Mouse (Mus musculus): ENCODE results near the gene Atp6v1g1.

Gene Atp6v1g1

GRCm38 (mm10) chr4:63544494-63545230 lies at the start of gene Atp6v1g1:
Gene Atp6v1g1 (plus strand): TSS chr4:63544772.
- peak; percentile 96 for DNase-seq (ENCODE audit: low spot score)

GRCm38 (mm10) chr4:63494967-63495914 lies 49.3 kb upstream of the Atp6v1g1 start:
- DNase-seq (ENCODE audit: low spot score), result peak; percentile 56

DNA sequence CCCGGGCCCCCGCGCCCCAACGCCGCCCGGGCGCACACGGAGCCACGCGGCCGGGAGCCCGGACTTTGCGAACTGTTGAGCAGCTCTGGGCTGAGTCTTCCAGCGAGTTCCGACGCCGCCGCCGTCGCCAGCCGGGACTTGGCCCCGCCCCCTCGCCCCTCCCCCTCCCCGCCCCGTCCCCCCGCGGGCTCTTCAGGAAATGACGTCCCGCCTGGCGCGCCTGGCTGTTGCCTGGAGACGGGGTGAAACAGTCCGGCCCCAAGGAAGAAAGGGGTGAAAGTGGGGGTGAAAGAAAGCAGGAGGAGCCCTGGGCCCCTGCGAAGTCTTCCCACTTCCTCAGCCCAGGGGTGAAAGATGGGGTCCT lies 48.7 kb upstream of the Atp6v1g1 start, which contains the start of gene Whrn:
Whrn (minus strand) TSS at position 77 of the 364 bp plus-strand sequence.
- DNase-seq (ENCODE audit: low spot score), result peak; percentile 80

DNA sequence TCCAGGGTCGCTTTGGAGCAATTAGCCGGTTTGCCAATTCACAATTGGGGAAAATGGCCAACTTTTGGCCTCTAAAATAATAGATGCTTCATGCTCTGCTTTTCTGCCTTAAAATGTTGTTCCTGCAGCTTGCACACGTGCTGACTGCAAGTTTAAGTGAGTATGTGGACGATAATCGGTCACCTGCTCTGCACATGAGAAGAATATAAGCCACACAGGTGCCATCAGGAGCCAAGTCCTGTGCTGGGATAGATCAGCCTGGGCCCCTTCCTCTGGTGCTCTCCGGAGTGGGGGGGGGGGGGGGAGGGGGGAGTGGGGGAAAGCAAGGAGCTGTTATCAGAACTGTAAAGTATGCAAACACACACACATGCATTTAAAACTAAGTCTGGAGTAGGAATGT lies 48.3 kb upstream of the Atp6v1g1 start:
- no peak for DNase-seq (ENCODE audit: low spot score)

- no peak for DNase-seq (ENCODE audit: low spot score)
These were observed 46.2 kb upstream of the Atp6v1g1 start for GRCm38 (mm10) chr4:63498346-63498745.

GRCm38 (mm10) chr4:63501050-63501449 lies 43.5 kb upstream of the Atp6v1g1 start:
- DNase-seq (ENCODE audit: low spot score), result no peak

GRCm38 (mm10) chr4:63503949-63504348 lies 40.6 kb upstream of the Atp6v1g1 start:
- DNase-seq (ENCODE audit: low spot score), result no peak

GRCm38 (mm10) chr4:63507478-63507877 lies 37.1 kb upstream of the Atp6v1g1 start:
- no peak for DNase-seq (ENCODE audit: low spot score)

DNA sequence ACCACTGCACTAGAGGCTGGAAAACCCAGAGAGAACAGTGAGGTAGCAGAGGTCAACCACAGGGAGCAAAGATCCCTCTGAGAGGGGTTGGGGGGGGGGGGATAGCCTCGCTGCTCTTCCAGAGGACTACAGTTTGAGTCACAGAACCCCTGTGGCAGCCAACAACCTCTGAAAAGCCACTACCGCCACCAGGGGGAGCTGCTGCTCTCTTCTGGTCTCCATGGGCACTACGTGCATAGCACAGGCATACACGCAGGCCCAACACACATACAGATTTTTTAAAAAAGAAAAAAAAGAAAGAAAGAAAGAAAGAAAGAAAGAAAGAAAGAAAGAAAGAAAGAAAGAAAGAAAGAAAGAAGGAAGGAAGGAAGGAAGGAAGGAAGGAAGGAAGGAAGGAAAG lies 36.3 kb upstream of the Atp6v1g1 start:
- peak; percentile 33 for DNase-seq (ENCODE audit: low spot score)

DNA sequence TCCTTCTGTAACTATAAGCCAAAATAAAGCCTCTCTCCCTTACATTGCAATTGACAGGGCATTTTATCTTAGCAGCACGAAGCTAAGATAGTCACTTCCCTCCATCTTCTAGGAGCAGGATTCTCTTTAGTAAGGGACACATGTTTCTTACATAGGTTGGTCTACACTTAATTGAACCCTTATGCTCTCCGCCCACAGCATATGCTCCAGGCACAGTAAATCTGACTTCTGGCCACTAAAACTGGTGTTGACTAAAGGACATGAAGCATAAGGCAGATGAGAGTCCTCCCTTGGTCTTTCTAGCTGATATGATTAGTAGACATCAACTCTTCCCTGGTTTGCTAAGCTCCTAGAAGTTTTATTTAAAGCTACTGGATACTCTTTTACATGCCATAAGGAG lies 31.7 kb upstream of the Atp6v1g1 start:
- no peak for DNase-seq (ENCODE audit: low spot score)

DNA sequence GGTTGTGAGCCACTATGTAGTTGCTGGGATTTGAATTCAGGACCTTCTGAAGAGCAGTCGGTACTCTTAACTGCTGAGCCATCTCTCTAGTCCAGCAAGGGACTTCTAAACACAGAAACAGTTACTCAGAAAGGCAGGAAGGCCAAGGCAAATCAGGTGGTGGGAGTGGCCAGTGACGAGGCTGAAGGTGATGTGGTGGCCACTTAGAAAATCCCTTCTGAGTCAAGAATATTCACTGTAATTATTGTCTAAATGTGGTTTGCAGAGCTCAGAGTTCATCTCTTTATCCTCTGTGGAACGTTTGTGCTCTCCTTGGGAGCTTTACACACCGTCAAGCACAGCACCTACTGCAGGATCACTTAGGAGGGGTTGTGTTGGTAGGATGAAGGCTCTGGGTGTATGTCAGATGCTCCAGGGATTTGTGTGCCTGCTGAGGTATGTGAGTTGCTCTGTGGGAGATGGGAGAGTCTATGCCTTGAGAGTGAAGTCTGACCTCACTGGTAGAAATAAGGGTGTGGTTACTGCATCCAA lies 30.1 kb upstream of the Atp6v1g1 start:
- DNase-seq (ENCODE audit: low spot score), result no peak

GRCm38 (mm10) chr4:63515021-63515420 lies 29.6 kb upstream of the Atp6v1g1 start:
- no peak for DNase-seq (ENCODE audit: low spot score)

- no peak for DNase-seq (ENCODE audit: low spot score)
These were observed 22.7 kb upstream of the Atp6v1g1 start for GRCm38 (mm10) chr4:63521813-63522419.

DNA sequence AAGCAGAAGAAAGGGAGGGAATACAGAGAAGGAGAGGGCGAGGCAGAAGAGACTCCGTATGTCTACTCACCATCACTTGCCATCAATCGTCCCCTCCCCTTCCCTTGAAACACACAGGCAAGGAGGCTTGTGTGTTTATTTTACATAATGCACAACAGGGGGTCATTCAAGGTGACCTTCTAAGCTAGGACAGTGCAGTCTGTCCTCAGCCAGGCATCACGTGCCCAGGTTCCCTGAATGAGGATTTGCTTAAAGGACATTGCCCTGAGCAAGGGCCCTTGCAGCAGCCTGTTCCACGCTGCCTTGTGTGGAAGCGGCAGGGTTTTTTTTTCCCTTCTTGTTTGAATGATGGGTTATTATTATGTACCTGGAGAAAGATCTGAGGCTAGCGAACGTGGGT lies 19.1 kb upstream of the Atp6v1g1 start:
- DNase-seq (ENCODE audit: low spot score), result no peak

- no peak for DNase-seq (ENCODE audit: low spot score)
These were observed 15.6 kb upstream of the Atp6v1g1 start for GRCm38 (mm10) chr4:63528946-63529345.

- DNase-seq (ENCODE audit: low spot score), result no peak
These were observed 14.2 kb upstream of the Atp6v1g1 start for GRCm38 (mm10) chr4:63530409-63530808.

GRCm38 (mm10) chr4:63537602-63538001 lies 7.0 kb upstream of the Atp6v1g1 start:
- DNase-seq (ENCODE audit: low spot score), result no peak

DNA sequence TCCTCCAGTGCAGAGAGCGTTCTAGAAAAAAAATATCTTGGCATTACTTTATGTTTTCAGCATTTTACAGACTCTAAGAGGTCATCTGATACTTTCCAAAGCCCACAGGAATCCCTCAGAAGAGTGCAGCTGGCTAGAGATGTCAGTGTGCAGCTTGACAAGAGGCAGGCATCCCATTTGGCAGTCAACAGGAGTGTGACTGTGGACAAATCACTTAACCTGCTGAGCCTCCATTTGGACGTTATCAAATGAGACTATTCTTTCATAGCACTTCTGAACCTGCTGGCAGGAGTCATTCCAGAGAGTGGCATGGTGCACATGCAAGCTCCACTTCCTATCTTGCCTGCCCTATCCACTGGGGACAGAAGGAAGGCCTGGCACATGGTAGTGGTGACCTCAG lies 2.4 kb upstream of the Atp6v1g1 start:
- DNase-seq (ENCODE audit: low spot score), result no peak

DNA sequence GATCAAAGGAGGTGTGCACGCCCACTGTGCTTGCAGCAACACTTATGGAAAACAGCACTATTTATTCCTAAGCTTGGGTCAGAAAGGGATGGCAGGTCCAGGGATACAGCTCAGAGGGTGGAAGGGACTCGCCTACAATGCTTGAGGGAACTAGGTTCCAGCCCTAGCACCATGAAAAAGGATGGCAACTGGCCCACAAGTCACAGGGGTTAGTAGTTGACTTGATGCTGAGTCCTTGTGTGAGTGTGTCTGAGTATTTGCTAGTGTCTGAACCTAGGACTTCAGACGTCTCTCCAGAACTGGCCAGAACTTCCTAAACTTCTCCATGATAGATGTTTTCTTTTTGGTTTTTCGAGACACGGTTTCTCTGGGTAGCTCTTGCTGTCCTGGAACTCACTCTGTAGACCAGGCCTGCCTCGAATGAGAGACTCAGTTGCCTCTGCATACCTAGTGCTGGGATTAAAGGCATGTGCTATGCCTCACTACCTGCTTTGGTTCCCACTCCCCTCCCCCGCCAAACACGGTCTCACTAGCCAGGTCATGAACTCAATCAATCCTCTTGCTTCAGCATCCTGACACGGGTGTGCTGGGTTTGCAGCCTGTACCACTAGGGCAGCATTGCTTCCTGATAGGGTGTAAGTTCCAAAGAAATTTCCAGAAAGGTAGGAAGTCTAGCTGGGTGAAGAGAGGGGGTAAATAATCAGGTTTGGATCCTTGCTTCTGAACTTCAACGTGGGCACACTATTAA lies 652 bp upstream of the Atp6v1g1 start:
- DNase-seq (ENCODE audit: low spot score), result peak; percentile 38

DNA sequence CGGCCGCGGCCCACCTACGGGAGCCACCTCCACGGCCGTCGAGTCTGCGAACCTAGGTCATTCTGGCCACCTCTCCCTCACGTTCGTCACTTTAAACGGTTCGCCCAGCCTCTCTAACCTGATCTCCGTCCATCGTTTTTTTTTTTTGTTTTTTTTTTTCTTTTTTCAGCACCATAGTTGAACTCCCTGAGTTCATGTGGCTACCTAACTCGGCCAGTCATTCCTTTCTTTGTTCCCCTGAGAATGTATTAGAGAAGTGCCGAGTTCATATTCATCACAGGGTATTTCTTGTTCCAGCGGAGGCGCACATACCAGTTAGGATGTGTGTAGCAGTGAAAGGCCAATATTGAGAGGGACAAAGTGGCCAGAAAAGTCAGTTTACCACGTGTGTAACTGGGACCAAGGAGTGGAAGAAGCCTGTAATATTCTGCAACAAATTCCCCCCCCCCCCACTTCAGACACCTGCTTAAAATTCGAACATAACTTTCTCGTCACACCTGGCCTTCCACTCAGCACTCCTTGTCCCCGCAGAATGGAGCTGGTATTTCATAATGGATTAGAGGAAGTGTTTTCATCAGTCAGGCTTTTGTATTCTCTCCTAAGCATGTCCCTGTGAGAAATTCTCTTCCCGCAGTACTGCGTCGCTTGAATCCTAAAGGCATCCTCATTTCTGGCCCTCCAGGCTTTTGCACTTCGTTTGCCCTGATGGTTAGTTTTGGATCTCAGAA lies 823 bp downstream of the Atp6v1g1 start:
- DNase-seq (ENCODE audit: low spot score), result no peak

All from testis, postnatal 14 days (tissue).